Mouse (Mus musculus) heart, embryonic 11.5 days (tissue): ENCODE measurements around the gene Srl. TPM values are rescaled to one million over a fixed set of nuclear protein-coding genes. Genes with fewer than 3 reads are reported as not detected.
A peak's percentile ranks its signal among the peaks of the same experiment; 100 is the strongest.
"Not testable (repeated sequence)": the region's sequence is repeated elsewhere in the genome, so short reads cannot be mapped to it uniquely, and the experiment has no call there.

Experiments
- ATAC-seq: fragments of 200-750 bp; cut with Nextera tagmentation; replicated peaks from 2 replicates; pipeline ENCODE4 v1.8.0; 2017; ENCODE audit warnings: moderate library complexity; ENCODE audit not compliant: insufficient number of reproducible peaks, low FRiP score, low TSS enrichment
- H3K27ac ChIP-seq: fragments of 300-500 bp; sonication (generic); 2 replicates; pipeline ENCODE4 v1.5.1; 2014; ENCODE audit warnings: mild to moderate bottlenecking, low read depth, low read length
- H3K27me3 ChIP-seq: fragments of 300-500 bp; sonication (generic); 2 replicates; pipeline ENCODE4 v1.6.1; 2014; ENCODE audit warnings: mild to moderate bottlenecking, low read length, mixed read lengths; ENCODE audit not compliant: control insufficient read depth, insufficient read depth
- H3K36me3 ChIP-seq: fragments of 300-500 bp; sonication (generic); 2 replicates; pipeline ENCODE4 v1.6.1; 2014; ENCODE audit warnings: mild to moderate bottlenecking, low read length, moderate library complexity, mixed read lengths; ENCODE audit not compliant: control insufficient read depth, insufficient read depth
- H3K4me1 ChIP-seq: fragments of 300-500 bp; sonication (generic); 2 replicates; pipeline ENCODE4 v1.6.1; 2014; ENCODE audit warnings: low read length; ENCODE audit not compliant: control insufficient read depth, insufficient read depth
- H3K4me2 ChIP-seq: fragments of 300-500 bp; sonication (generic); 2 replicates; pipeline ENCODE4 v1.6.1; 2014; ENCODE audit warnings: mild to moderate bottlenecking, moderate library complexity
- H3K4me3 ChIP-seq: fragments of 300-500 bp; sonication (generic); 2 replicates; pipeline ENCODE4 v1.5.1; 2014; ENCODE audit warnings: low read depth, low read length
- H3K9ac ChIP-seq: fragments of 300-500 bp; sonication (generic); 2 replicates; pipeline ENCODE4 v1.6.1; 2014; ENCODE audit warnings: mild to moderate bottlenecking, low read depth, low read length, moderate library complexity
- H3K9me3 ChIP-seq: fragments of 300-500 bp; sonication (generic); replicated peaks from 2 replicates; pipeline ENCODE4 v1.6.1; 2016; ENCODE audit warnings: low read length; ENCODE audit not compliant: control insufficient read depth
- WGBS: fragments of 180-500 bp; shearing (Covaris S2); extraction: QIAGEN DNeasy Blood & Tissue Kit; methylation state at CpG from one replicate; pipeline ENCODE4 v1.1.7; 2014; ENCODE audit not compliant: insufficient replicate concordance; 5-methylcytosine and 5-hydroxymethylcytosine counted together
- polyA plus RNA-seq: library from polyadenylated mRNA; unstranded; fragments of >200 nt; fragmentation: Nextera tagmentation; extraction: Ambion mirVana; gene quantifications from 2 replicates; pipeline ENCODE4 v1.2.1, GENCODE M21; 2014

The Srl gene
- polyA plus RNA-seq, 1 experiment from 2014 or later = 147 TPM

DNA sequence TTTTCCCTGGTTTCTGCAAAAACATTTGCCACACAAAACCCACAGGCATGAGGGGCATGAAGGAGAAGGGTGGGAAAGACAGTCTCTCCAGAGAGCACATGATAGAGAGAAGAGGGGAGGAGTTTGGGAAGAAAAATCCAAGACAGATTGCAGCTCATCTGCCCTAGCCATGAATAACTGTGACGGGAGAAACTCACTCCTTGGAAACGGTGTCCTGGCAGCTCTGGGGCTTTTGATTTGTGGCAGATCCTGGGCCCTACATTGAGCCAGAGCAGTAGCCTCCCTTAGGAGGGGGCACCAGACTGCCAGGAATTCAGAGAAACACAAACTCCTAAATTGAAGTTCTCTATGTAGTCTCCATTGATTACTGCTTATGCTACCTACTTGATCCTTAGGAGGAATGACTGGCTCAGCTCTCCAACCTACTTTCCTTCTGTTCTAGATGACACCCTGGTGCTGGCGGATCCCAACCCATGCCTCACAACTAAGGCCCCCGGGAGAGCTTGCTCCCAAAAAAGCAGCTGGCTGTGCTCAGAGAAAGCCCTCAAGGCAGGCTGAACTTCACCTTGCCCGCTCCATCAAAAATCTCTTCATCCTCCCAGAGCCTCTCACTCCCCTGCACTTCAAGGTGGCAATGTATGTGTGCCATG is 60.9 kb downstream of the Srl start:
- Histone ChIP-seq H3K4me2 (no peak overlapping the region), H3K9me3 (no peaks in the 10 kb centered on the region), H3K4me3 (no peak overlapping the region), H3K27ac (no peak overlapping the region), H3K4me1 (no peaks in the 10 kb centered on the region), H3K9ac (no peak overlapping the region), H3K36me3 (peaks cover 10% of the 10 kb centered on the region), H3K27me3 (no peaks in the 10 kb centered on the region)
- WGBS = 81% methylated on average over 5 of the region's 5 CpGs
- ATAC-seq = no peak

GRCm38 (mm10) chr16:4477591-4478215 is 63.9 kb downstream of the Srl start:
- H3K36me3 ChIP-seq = peaks cover 4% of the 10 kb centered on the region
- H3K4me1 ChIP-seq = 0 out of 2 replicates have a peak, but pooled peaks cover 3% of the 10 kb centered on the region
- 83% methylated on average over 10 of the region's 10 CpGs for WGBS
- no peak overlapping the region for H3K27ac ChIP-seq
- no peaks in the 10 kb centered on the region for H3K9me3 ChIP-seq
- H3K4me2 ChIP-seq = no peak overlapping the region
- no peak overlapping the region for H3K4me3 ChIP-seq
- ATAC-seq = no peak
- no peaks in the 10 kb centered on the region for H3K27me3 ChIP-seq
- no peak overlapping the region for H3K9ac ChIP-seq

DNA sequence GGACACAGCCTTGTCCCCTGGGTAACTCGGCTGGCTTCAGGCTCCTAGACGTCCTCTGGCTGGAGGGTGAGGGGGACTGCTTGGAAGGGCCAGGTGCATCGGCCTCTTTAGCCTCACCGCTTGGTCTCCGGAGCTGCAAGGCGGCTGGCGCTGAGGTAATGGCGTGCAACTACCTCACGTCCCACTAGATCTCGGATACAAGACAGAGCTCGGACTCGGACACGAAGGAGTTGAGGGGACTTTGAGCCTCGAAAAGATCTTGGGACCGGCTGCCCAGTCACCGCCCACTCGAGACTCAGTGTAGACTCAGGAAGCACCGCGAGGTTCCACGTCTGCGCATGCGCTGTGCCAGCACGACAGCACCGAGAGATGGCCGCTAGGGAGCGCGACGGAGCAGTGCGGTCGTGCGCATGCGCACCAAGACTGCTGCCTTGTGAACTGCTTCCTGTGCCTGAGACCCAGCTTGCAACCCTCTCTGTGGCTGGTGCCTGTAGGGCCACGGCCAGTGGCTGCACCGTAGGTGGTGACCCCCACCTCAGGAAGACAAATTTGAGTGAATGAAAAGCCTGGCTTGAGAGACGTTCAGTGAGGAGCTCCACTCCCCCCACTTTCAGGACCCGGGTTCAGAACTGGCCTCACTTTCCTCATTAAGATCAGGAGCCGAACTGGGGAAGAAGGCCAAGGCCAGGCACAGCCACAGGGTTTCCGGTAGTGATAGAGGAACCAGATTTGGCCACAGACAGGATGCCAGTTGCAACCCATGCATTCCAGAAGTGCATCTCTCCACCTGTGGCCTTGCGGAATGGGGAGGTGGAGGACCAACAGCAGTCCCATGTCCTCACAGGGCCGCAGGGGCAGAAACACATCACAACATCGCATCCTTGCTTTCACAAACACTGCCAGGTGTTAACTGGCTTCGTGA is 66.5 kb downstream of the Srl start:
- peak; percentile 87 for ATAC-seq
- peak overlapping the region; percentile 63 for H3K27ac ChIP-seq
- 0 out of 2 replicates have a peak, but pooled peaks cover 3% of the 10 kb centered on the region for H3K4me1 ChIP-seq
- H3K4me3 ChIP-seq = peak overlapping the region; percentile 55
- no peaks in the 10 kb centered on the region for H3K36me3 ChIP-seq
- H3K27me3 ChIP-seq = no peaks in the 10 kb centered on the region
- H3K9me3 ChIP-seq = no peaks in the 10 kb centered on the region
- H3K4me2 ChIP-seq = peak overlapping the region; percentile 81
- H3K9ac ChIP-seq = peak overlapping the region; percentile 82
- 15% methylated on average over 42 of the region's 42 CpGs for WGBS

GRCm38 (mm10) chr16:4474040-4474881 is 67.4 kb downstream of the Srl start:
- H3K9me3 ChIP-seq = not testable (repeated sequence)

DNA sequence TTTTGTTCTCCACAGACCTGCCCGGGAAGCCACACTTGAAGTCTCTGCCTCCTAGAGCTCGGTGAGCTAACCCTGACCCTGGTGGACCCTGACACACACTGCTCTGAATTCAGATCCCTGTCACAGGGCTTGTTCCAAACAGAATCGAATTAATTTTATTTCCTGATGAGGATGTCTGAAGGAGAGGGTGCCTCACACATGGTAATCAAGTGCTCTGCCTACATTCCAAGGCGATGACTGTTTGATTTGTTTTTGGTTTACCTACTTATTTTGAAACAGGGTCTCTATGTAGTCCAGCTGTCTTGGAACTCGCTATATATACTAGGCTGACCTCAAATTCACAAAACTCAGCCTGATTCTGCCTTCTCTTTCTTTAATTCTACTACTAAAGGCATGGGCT is 68.4 kb downstream of the Srl start:
- Histone ChIP-seq H3K27me3 (no peaks in the 10 kb centered on the region), H3K36me3 (no peaks in the 10 kb centered on the region), H3K4me3 (no peak overlapping the region), H3K9me3 (no peaks in the 10 kb centered on the region), H3K27ac (no peak overlapping the region), H3K4me2 (no peak overlapping the region), H3K9ac (no peak overlapping the region), H3K4me1 (0 out of 2 replicates have a peak, but pooled peaks cover 3% of the 10 kb centered on the region)
- 72% methylated on average over 5 of the region's 5 CpGs for WGBS
- ATAC-seq = no peak

More at GRCm38 (mm10) chr16:4474040-4474881, 67.4 kb downstream of the Srl start:
- peak overlapping the region; percentile 81 for H3K4me2 ChIP-seq
- not testable (repeated sequence) for ATAC-seq, H3K36me3 ChIP-seq, H3K4me1 ChIP-seq, H3K27me3 ChIP-seq
- H3K9ac ChIP-seq = peak overlapping the region; percentile 82
- WGBS = 71% methylated on average over 10 of the region's 10 CpGs
- H3K4me3 ChIP-seq = peak overlapping the region; percentile 55
- H3K27ac ChIP-seq = peak overlapping the region; percentile 63

DNA sequence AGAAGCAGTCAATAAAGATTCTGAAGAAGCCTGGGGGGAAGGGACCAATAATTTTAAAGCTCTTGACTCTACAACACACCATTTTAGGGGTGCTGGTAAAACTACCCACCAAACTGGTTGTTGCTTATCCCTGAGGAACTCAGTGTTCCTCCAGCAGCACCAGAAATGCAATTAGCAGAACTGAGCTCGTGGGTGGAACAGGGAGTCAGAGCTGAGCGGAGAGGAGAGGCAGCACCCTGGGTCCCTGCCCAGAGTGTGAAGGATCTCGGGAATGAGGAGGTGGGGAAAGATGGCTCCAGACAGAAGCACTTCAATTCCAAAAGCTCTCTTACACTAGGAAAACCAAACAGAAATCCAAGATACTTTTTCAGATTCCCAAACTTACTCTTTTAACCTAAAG is 68.9 kb downstream of the Srl start:
- no peaks in the 10 kb centered on the region for H3K9me3 ChIP-seq
- ATAC-seq = no peak
- H3K4me2 ChIP-seq = no peak overlapping the region
- no peak overlapping the region for H3K9ac ChIP-seq
- H3K27me3 ChIP-seq = no peaks in the 10 kb centered on the region
- WGBS = 54% methylated on average over 3 of the region's 3 CpGs
- 0 out of 2 replicates have a peak, but pooled peaks cover 3% of the 10 kb centered on the region for H3K4me1 ChIP-seq
- H3K27ac ChIP-seq = no peak overlapping the region
- no peak overlapping the region for H3K4me3 ChIP-seq
- H3K36me3 ChIP-seq = no peaks in the 10 kb centered on the region

DNA sequence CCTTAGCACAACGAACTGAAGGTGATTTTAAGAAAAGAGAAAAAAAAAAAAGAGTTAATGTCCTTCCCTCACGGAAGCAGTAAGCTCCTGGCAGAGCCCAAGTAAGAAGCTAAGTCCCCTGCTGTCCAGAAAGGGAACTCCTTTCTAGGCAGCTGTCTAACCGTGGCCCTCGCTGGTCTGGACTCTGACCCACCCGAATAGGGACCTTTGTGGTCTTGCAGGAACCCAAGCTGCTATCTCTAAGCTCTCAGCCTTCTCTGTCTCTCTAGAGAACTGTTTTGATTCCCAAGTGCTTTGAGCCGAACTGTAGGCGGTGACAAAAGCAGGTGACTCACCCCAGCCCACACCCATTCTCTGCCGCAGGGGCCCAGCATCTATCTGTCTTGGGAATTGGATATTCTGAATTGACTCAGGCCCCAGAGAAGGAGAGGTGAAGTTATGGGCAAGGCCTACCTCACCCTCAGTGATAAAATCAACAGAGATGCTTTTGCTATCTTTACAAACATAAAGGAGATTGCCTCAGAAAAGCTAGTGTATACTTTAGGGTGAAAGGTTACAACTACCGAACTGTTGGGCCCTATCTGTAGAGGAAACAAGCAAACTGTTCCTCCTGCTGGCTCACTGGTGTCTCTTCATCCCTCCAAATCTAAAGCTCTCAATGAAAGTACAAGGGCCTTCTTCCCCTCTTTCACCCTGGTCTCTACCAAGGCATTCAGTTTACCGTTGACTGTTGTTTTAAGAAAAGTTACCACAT is 71.8 kb downstream of the Srl start:
- H3K27ac ChIP-seq = no peak overlapping the region
- 0 out of 2 replicates have a peak, but pooled peaks cover 3% of the 10 kb centered on the region for H3K4me1 ChIP-seq
- no peaks in the 10 kb centered on the region for H3K9me3 ChIP-seq
- 51% methylated on average over 10 of the region's 10 CpGs for WGBS
- no peak for ATAC-seq
- no peak overlapping the region for H3K4me2 ChIP-seq
- H3K36me3 ChIP-seq = no peaks in the 10 kb centered on the region
- H3K9ac ChIP-seq = no peak overlapping the region
- no peaks in the 10 kb centered on the region for H3K27me3 ChIP-seq
- H3K4me3 ChIP-seq = no peak overlapping the region
